Mouse (Mus musculus): ENCODE results near the gene Ddx46.

GRCm38 (mm10) chr13:55721516-55721915 lies 86.7 kb downstream of the Ddx46 start:
- no peak for TF ChIP-seq CTCF (conservative IDR thresholded peaks at IDR 0.05; ENCODE audit: low read length)
- TF ChIP-seq NANOG (IDR thresholded peaks at IDR 0.05; ENCODE audit: borderline replicate concordance, low read length) = no peak
- TF ChIP-seq POU5F1 (IDR thresholded peaks at IDR 0.05; ENCODE audit: borderline replicate concordance, low read length) = no peak
